Comparison of ENCODE assay signal across 30 mouse cellular contexts in the genomic region with DNA sequence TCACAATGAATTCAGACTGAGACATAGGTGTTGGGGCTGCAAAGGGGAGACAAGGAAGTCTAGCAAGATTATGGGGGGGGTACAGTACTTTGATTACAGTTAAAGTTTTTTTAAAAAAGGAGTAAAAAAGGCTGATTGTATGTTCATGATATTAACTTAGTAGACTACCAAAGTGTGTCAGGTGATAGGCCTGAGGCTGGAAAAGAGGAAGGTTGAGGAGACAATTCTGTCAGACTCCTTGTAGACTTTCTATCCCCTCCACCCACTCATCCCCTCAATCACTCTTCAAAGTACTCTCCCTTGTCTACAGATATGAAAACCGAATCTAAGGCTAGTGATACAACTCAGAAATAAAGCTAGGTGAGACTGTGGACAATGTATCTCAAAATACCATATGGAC. TPM values are rescaled to one million over a fixed set of nuclear protein-coding genes. Genes with fewer than 3 reads are reported as not detected.
"Had no signal": no experiment of that assay in that cellular context is flagged by ENCODE, and none has a peak within 500 bp of the region (broad histone marks: within the 10 kb centered on the region; RNA-seq: fewer than 3 reads in every experiment).

No protein-coding gene starts in this region.

- H3K36me3 ChIP-seq: forebrain, embryonic 15.5 days had no signal

- H3K9ac ChIP-seq: embryonic facial prominence, embryonic 12.5 days; embryonic facial prominence, embryonic 13.5 days; embryonic facial prominence, embryonic 15.5 days; forebrain, embryonic 12.5 days; forebrain, embryonic 13.5 days; forebrain, embryonic 15.5 days; forebrain, postnatal 0 days had no signal

- H3K9me3 ChIP-seq: embryonic facial prominence, embryonic 10.5 days; embryonic facial prominence, embryonic 12.5 days; embryonic facial prominence, embryonic 13.5 days; embryonic facial prominence, embryonic 15.5 days; forebrain, embryonic 10.5 days; forebrain, embryonic 12.5 days; forebrain, embryonic 13.5 days; forebrain, embryonic 15.5 days; heart, embryonic 10.5 days had no signal

- H3K4me3 ChIP-seq: embryonic facial prominence, embryonic 13.5 days; forebrain, embryonic 10.5 days; forebrain, embryonic 12.5 days; forebrain, embryonic 13.5 days; forebrain, embryonic 15.5 days; gastrocnemius, adult 2 months; heart, adult 2 months; heart, embryonic 10.5 days had no signal

- H3K27me3 ChIP-seq: embryonic facial prominence, embryonic 12.5 days; embryonic facial prominence, embryonic 13.5 days; embryonic facial prominence, embryonic 15.5 days; forebrain, embryonic 13.5 days; forebrain, embryonic 15.5 days had no signal

- H3K27ac ChIP-seq: embryonic facial prominence, embryonic 10.5 days; embryonic facial prominence, embryonic 12.5 days; embryonic facial prominence, embryonic 13.5 days; embryonic facial prominence, embryonic 15.5 days; forebrain, embryonic 10.5 days; forebrain, embryonic 12.5 days; forebrain, embryonic 13.5 days; forebrain, embryonic 15.5 days; gastrocnemius, adult 2 months; heart, adult 2 months; heart, embryonic 10.5 days had no signal

- DNase-seq: cerebellum, adult 9-11 months; cerebellum, postnatal 10 days; cerebellum, postnatal 25 days; cerebellum, postnatal 36 days; embryo, embryonic 11 days; forebrain, postnatal 0 days; gastrocnemius, adult 2 months; gastrocnemius, postnatal 10 days; gastrocnemius, postnatal 14 days; gastrocnemius, postnatal 25 days; gastrocnemius, postnatal 36 days; heart, adult 11 months; heart, adult 18-20 months; heart, adult 2 months had no signal

RNA-seq across cellular contexts. Expression of a gene that starts 53.4 kb away (rescaled TPM):
- total RNA-seq: common myeloid progenitor, adult 5-6 weeks; gastrocnemius, adult 18-20 months; gastrocnemius, adult 2 months; gastrocnemius, adult 8-10 months; gastrocnemius, postnatal 14 days; gastrocnemius, postnatal 25 days; gastrocnemius, postnatal 36 days; granulocyte monocyte progenitor cell, adult 5-6 weeks; heart, adult 18-20 months; heart, adult 2 months; heart, adult 8-10 months had no signal
- polyA plus RNA-seq: erythroblast, embryonic 14.5 days; gonadal fat pad, adult 2 months; heart, adult 2 months had no signal
